Comparison of ENCODE assay signal across 18 mouse cellular contexts in the genomic region with DNA sequence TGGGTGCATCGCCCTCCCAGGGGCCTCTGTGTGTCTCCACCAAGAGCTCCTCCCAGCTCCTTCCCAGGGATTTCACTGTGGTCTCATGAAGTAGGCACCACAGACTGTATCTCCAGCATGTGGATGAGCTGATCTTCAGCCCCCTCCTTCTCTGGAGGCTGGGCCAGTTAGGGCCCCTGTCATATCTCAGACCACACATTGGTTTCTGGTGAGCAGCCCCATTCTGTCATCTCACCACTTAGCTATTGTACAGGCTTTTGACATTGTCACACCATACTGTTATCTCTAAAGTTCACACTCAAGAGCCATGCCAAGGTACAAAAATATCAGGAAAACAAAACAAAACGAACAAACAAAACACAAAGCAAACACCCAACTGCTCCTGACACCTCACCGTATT. TPM values are rescaled to one million over a fixed set of nuclear protein-coding genes. Genes with fewer than 3 reads are reported as not detected.
"Had no signal": no experiment of that assay in that cellular context is flagged by ENCODE, and none has a peak within 500 bp of the region (broad histone marks: within the 10 kb centered on the region; RNA-seq: fewer than 3 reads in every experiment).

No protein-coding gene starts in this region.

- H3K4me1 ChIP-seq: limb, embryonic 15.5 days; midbrain, embryonic 15.5 days; neural tube, embryonic 12.5 days had no signal

- H3K4me3 ChIP-seq: layer of hippocampus, adult 2 months; limb, embryonic 15.5 days; midbrain, embryonic 15.5 days; neural tube, embryonic 12.5 days had no signal

- DNase-seq: kidney, adult 11 months; kidney, adult 9 months; kidney, postnatal 10 days; kidney, postnatal 4 days; lung, embryonic 14.5 days; lung, postnatal 10 days; retina, postnatal 1 day; right cerebral cortex, postnatal 4 days; spleen, adult 18-20 months; thymus, adult 18-20 months; thymus, postnatal 4 days had no signal

- H3K27me3 ChIP-seq: limb, embryonic 15.5 days; midbrain, embryonic 15.5 days; neural tube, embryonic 12.5 days had no signal

- H3K36me3 ChIP-seq: limb, embryonic 15.5 days; midbrain, embryonic 15.5 days; neural tube, embryonic 12.5 days had no signal

- H3K9me3 ChIP-seq: limb, embryonic 15.5 days; midbrain, embryonic 15.5 days; neural tube, embryonic 12.5 days had no signal

- ATAC-seq: midbrain, embryonic 15.5 days had no signal

- H3K4me2 ChIP-seq: limb, embryonic 15.5 days; lung, embryonic 14.5 days; midbrain, embryonic 11.5 days; midbrain, embryonic 15.5 days; neural tube, embryonic 12.5 days had no signal

- H3K9ac ChIP-seq: limb, embryonic 15.5 days; lung, embryonic 14.5 days; midbrain, embryonic 15.5 days; neural tube, embryonic 12.5 days had no signal

- H3K27ac ChIP-seq: layer of hippocampus, adult 2 months; limb, embryonic 15.5 days; midbrain, embryonic 15.5 days; neural tube, embryonic 12.5 days had no signal

RNA-seq across cellular contexts. Expression of gene Cd300lb, which starts 38.1 kb away (rescaled TPM):
- total RNA-seq: left cerebral cortex, postnatal 25 days had no signal
- polyA plus RNA-seq: limb, embryonic 11.5 days; midbrain, embryonic 15.5 days; neural tube, embryonic 12.5 days had no signal
